Mouse (Mus musculus) splenic B cell, adult 2 months (primary cell): ENCODE results near the gene Olfr524.

ENCODE experiments used
- DNase-seq: peaks from one replicate; pipeline ENCODE4 v3.0.0-alpha.2; 2011; ENCODE audit warnings: low read depth, low spot score
- H3K27me3 ChIP-seq: 2 replicates; pipeline ENCODE4 v1.6.1; 2012; ENCODE audit warnings: mild to moderate bottlenecking, low read length, moderate library complexity, mixed read lengths; ENCODE audit not compliant: control insufficient read depth, poor library complexity, insufficient read depth, severe bottlenecking
- H3K36me3 ChIP-seq: 2 replicates; pipeline ENCODE4 v1.6.1; 2012; ENCODE audit warnings: mild to moderate bottlenecking, low read length, moderate library complexity, mixed read lengths; ENCODE audit not compliant: control insufficient read depth, poor library complexity, insufficient read depth, severe bottlenecking

Olfr524 gene

GRCm38 (mm10) chr7:140194031-140194430 is 11.7 kb downstream of the Olfr524 start:
- no peaks in the 10 kb centered on the region for H3K36me3 ChIP-seq
- DNase-seq: no peak
- H3K27me3 ChIP-seq: no peaks in the 10 kb centered on the region

GRCm38 (mm10) chr7:140192851-140193250 is 12.9 kb downstream of the Olfr524 start:
- Histone ChIP-seq H3K27me3 (no peaks in the 10 kb centered on the region), H3K36me3 (no peaks in the 10 kb centered on the region)
- DNase-seq: no peak

GRCm38 (mm10) chr7:140192445-140192844 is 13.3 kb downstream of the Olfr524 start:
- Histone ChIP-seq H3K36me3 (no peaks in the 10 kb centered on the region), H3K27me3 (no peaks in the 10 kb centered on the region)
- no peak for DNase-seq

GRCm38 (mm10) chr7:140190435-140190834 is 15.3 kb downstream of the Olfr524 start:
- Histone ChIP-seq H3K36me3 (no peaks in the 10 kb centered on the region), H3K27me3 (no peaks in the 10 kb centered on the region)
- DNase-seq: no peak

GRCm38 (mm10) chr7:140188391-140189328 is 17.1 kb downstream of the Olfr524 start:
- Histone ChIP-seq H3K36me3 (no peaks in the 10 kb centered on the region), H3K27me3 (no peaks in the 10 kb centered on the region)
- DNase-seq: peak; percentile 34

- no peak for DNase-seq
- Histone ChIP-seq H3K36me3 (no peaks in the 10 kb centered on the region), H3K27me3 (no peaks in the 10 kb centered on the region)
These were observed 17.9 kb downstream of the Olfr524 start for GRCm38 (mm10) chr7:140187721-140188390.

GRCm38 (mm10) chr7:140186646-140187620 is 18.8 kb downstream of the Olfr524 start:
- no peak for DNase-seq

GRCm38 (mm10) chr7:140184206-140184605 is 21.6 kb downstream of the Olfr524 start:
- H3K27me3 ChIP-seq: no peaks in the 10 kb centered on the region
- DNase-seq: no peak

More at GRCm38 (mm10) chr7:140186646-140187620, 18.8 kb downstream of the Olfr524 start:
- H3K27me3 ChIP-seq: no peaks in the 10 kb centered on the region
- H3K36me3 ChIP-seq: no peaks in the 10 kb centered on the region

GRCm38 (mm10) chr7:140180692-140181091 is 25.1 kb downstream of the Olfr524 start:
- no peak for DNase-seq
- no peaks in the 10 kb centered on the region for H3K36me3 ChIP-seq

More at GRCm38 (mm10) chr7:140184206-140184605, 21.6 kb downstream of the Olfr524 start:
- H3K36me3 ChIP-seq: no peaks in the 10 kb centered on the region

GRCm38 (mm10) chr7:140179176-140179575 is 26.6 kb downstream of the Olfr524 start:
- no peaks in the 10 kb centered on the region for H3K27me3 ChIP-seq
- DNase-seq: no peak

More at GRCm38 (mm10) chr7:140180692-140181091, 25.1 kb downstream of the Olfr524 start:
- no peaks in the 10 kb centered on the region for H3K27me3 ChIP-seq

GRCm38 (mm10) chr7:140172936-140173335 is 32.8 kb downstream of the Olfr524 start, which contains the start of gene Olfr523:
Olfr523 (plus strand) TSS chr7:140173217.
- DNase-seq: no peak
- Histone ChIP-seq H3K27me3 (no peaks in the 10 kb centered on the region), H3K36me3 (no peaks in the 10 kb centered on the region)

More at GRCm38 (mm10) chr7:140179176-140179575, 26.6 kb downstream of the Olfr524 start:
- no peaks in the 10 kb centered on the region for H3K36me3 ChIP-seq

- no peak for DNase-seq
- Histone ChIP-seq H3K27me3 (no peaks in the 10 kb centered on the region), H3K36me3 (no peaks in the 10 kb centered on the region)
These were observed 34.9 kb downstream of the Olfr524 start for GRCm38 (mm10) chr7:140170863-140171262.

- Histone ChIP-seq H3K27me3 (no peaks in the 10 kb centered on the region), H3K36me3 (no peaks in the 10 kb centered on the region)
- DNase-seq: no peak
These were observed 36.4 kb downstream of the Olfr524 start for GRCm38 (mm10) chr7:140169386-140169785.

GRCm38 (mm10) chr7:140167950-140168349 is 37.8 kb downstream of the Olfr524 start:
- H3K27me3 ChIP-seq: no peaks in the 10 kb centered on the region
- H3K36me3 ChIP-seq: no peaks in the 10 kb centered on the region
- no peak for DNase-seq
